Mouse (Mus musculus): Measurements from ENCODE around the gene Enpp3.
A peak's percentile ranks its signal among the peaks of the same experiment; 100 is the strongest.

Gene Enpp3

DNA sequence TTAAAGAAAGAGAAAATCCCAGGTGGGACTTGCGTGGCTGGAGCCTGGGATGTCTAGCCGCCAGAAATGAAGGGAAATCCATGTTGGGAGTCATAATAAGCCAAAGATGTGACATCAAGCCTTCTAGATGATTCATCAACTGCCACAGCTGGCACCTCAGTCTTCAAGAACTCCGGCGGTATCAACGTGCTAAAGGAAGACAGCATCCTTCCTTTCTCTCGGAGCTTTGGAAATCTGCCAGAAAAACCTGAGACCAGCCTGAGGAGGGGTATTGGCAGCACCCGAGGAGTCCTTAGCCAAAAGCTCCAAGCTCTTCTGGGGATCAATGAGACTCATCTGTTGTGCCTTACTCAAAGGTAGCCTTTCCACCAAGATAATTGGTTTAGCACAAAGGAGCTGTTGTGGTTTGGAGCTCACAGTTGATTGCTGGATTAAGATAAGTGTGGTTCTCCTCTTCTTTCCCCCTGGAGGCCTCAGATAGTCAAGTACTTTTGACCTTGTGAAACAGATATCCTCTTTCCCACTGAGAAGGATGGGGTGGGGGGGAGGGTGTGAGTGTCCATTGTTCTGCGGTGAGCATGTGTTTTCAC is 84.2 kb downstream of the Enpp3 start:
- DNase-seq, result no peak

DNA sequence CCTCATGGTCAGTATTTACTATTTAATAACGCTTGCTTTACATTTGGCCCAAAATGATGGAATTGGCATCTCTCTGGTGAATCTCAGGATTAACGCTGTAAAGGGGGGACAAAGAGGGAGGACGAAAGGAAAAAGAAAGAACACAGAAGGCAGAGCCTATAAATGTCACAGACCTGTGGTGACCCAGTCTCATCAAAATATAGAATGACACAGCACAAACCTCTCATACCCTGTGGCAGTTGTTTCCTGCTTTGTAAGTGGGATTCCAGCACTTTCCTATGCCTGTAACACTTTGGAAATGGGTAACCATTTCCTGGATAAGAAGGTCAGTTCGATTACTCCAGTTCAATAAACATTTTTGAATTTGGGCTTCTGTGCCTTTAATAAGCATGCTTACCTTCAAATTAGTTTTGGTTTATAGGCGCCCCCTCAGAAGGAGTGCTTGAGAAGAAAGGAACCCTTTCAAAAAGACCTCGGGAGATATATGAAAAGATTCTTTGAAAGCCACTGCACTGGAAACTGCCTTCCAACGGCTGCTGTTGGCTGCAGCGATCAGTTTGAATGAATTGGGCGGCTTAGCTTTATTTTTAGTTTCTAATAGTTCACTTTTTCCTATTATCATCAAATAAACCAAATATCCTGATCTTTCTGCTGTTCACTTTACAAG is 87.6 kb downstream of the Enpp3 start:
- no peak for DNase-seq

DNA sequence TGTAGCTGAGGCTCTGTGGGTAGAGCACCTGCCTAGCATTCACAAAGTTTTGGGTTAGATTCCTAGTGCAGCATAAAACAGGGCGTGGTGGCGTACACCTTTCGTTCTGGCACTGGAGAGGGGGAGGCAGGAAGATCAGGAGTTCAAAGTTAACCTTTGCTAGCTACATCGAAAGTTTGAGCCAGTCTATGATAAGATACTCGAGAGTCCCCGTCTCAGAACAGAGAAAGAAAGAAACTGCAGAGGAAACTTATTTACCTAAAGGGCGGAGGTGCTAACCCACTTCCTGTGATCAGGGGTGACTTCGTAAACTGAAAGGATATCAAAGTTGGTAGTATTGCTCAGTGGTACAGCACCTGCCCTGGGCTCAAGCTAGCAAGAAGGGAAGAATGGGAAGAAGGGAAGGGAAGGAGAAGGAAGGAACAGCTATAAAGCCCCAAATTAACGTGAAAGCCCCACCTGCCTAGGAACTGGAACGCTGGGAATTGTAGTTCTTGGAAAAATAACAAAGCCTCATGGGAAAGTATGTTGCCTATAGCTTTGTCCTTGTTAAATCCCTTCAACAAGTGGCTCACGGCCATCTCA is 88.3 kb downstream of the Enpp3 start:
- peak; percentile 8 to 34 for DNase-seq

DNA sequence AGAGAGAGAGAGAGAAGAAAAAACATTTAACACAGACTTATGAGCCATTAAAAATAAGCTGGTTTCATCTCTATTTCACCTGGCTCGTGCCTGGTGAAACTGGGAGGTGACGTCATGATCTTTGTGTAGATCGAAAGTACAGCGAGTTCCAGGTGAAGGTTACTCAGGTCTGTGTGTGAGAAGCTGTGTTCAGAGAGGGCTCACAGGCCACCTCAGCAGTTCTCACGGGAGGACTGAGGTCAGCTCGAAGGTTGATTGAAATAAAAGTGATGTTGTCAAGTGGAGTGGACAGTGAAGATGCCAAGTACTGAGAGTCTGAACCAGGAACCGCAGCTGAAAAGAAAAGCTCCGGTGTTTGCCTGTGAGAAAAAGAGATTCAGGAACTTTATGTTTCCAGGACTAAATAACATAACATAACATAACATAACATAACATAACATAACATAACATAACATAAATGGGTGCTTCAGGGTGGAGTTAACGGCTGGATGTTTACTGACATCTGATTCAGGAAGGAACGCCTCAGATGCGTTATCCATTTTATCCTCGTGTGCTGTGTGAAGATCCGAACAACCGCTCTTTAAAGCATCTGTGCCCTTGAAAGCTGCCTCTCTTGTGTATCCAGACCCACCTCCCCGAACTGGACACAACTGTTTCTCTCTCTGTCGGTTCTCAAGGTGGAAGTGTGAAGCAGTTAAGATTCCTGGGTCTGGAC is 88.9 kb downstream of the Enpp3 start:
- no peak for DNase-seq

DNA sequence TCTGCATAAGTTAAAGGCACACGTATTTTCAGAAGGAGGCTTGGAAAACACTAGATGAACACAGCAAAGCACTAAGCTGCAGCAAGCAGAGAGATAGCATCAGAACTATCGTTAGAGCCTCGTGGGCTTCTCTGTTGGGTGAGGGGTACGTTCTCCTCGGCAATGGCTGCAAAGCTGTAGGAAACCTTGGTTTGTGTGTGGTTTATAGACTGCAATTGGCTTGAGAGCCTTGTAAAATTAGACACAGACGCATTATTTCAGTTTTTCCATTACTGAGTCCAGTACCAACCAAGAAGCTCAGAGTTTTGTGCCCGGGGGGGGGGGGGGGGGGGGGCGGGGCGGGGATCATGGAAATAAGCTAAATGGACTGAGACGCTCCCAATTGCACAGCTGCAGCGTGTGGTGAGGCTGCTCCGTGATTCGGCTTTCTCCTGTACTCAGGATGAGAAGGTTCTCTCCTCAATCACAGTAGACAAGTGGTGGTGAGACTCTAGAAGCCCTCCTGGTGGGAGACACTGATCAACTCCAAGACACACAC is 99.6 kb downstream of the Enpp3 start:
- DNase-seq, result no peak

DNA sequence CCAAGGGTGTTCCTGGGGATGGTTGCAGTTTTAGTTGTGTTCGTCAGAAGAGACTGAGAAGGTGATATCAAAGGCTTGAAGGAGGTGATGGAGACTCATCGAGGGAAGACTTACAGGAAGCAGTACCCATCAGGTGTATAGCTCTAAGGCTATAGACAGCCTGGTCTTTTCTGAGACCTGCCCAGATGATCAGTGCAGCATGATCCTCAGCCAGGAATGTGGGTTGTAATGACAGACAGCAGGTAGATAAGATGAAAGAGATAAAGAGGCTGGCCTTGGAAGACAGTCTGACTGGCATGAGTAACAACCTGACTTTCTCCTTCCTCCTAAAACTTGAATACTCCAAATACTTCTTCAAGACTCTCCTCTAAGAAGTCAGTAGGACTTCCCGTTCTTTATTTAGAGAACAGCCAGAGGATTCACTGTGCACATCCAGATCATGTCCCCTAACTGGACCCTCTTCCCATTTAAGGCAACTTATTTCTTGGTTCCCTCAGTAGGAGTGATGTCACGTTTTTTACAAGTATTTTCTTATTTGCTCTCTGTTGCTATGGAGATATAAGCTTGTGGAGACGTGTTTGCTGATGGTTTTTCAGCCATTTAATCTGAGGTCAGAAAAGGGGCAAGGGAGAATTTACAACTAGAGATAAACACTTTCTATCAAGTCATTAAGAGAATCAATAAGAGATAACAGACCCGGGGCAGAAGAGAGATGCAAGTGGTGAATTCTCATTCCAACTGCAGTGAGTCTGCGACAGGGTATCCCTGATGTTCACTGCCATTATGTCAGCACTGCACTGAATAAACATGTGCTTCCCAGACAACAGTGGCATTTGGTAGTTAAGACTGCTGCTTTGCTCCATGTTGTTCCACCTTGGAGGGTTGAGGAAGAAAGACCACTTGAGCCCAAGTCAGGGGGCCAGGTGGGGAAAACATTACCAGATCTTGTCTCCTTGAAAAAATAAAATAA is 101.1 kb downstream of the Enpp3 start:
- DNase-seq, result no peak

DNA sequence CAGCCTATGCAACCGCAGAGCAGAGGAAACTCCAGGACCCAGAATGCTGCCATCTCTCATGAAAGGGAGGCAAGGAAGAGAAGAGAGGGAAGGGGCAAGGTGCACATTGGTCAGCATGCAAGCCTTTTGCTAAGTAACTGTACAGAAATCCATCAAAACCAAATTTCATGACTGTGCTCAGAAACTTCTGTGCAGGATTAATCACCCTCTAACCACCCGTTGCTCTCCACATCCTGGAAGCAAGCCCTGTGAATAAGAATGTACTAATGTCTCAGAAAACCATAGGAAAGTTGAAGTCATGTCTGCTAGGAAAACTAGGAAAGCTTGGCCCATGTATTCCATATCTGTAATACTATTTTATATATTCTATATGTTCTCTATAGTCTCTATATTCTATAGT is 103.5 kb downstream of the Enpp3 start:
- no peak for DNase-seq

DNA sequence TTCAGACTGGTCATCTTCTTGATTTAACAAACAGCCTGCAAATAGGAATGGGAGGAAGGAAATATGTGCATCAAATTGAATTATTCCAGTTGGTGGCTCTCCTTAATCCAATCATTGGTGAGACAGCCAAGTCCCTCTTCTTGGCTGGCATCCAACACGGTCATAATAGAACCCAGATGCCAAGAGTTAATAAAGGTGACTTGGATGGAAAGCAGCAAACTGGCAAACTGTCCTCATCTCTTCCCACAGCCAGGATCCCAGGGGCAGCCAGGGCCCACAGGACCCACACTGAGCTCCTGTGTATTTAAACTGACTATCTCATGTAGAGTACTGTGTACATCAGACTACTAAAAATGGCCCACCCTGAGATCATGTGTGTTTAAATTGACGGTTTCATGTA is 104.2 kb downstream of the Enpp3 start:
- DNase-seq, result no peak

DNA sequence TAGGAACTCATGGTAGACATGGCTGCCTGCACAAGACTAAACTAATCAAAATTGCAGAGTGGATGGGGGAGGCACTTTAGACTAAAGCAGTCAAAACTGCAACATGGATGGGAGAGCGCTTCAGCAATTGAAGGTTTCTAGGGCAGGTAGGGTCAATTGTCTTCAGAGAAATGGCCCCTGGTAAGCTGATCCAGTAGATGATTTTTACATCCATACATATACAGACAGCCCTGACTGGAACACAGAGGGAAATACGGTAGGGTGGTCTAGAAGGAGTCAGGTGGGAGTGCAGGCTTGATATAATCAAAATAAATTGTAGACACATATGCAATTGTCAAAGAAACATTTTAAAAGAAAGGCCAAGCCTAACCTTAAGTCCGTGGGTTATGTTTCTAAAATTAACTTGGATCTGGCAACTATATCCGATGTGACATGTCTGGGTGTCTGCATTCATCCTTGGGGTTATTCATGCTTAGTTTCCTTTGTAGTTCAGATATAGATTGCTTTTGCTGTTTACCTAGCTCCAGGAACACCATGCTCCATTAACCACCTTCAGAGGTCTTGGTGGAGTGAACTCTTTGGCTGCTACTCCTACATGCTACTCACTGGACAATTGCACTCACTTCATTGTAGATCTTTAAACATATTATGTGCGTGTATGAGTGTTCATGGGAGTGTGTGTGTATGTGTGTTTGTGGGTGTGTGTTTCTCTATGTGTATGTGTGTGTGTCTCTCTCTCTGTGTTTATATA is 107.4 kb downstream of the Enpp3 start:
- DNase-seq, result no peak

DNA sequence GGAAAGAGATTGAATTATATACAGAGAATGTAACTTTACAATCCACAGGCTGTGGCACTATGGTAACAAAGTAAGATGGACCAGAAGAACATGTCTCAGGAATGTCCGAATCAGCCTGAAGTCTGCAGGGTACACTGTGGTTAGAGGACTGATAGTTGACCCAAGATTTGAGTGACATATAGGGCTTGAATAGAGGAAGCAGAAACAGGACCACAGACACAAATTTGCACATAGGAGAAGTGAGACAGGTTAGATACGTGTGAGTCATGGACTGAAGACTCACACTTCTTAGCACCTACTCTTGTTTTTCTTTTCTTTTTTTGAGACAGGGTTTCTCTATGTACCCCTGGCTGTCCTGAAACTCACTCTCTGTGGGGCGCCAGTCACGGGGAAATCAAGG is 115.1 kb downstream of the Enpp3 start:
- no peak for DNase-seq

DNA sequence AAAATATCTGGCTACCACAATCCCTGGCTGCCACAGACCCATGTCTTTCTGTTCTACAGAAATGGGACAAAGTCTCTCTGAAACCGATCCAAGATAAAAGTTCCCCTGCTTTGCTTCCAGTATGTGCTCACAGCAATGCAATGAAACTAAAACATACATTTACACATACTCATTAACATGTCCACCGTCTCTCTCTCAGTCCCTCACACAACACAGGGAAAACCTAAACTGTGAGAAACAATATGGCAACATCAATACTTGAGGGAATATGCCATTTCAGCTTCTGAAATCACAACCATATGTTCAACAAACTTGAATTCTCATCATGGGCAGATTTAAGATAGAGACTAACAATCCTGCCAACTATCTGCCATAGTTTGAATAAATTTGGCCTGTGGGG is 117.4 kb downstream of the Enpp3 start:
- DNase-seq, result no peak
